ENCODE assay signal across 1 mouse cellular context in genomic region chr3:88454762-88455587, GRCm38 (mm10).
TF ChIP-seq lines count a peak whose summit lies in the region.

No protein-coding gene starts in this region.

TF ChIP-seq in MEL, 35 proteins besides CTCF, POLR2A, EP300 and RAD21 (continued from another document):
- TF ChIP-seq CHD1 (IDR thresholded peaks at IDR 0.05; ENCODE audit: low read depth, low read length), result no peak; the same call in 1 of the 2 replicates
- TF ChIP-seq MXI1 (IDR thresholded peaks at IDR 0.05; ENCODE audit: low read depth, low read length), result peak; percentile 61
- TF ChIP-seq TCF12 (IDR thresholded peaks at IDR 0.05; ENCODE audit: low read depth, low read length), result peak; percentile 54
- TF ChIP-seq E2F4 (IDR thresholded peaks at IDR 0.05; ENCODE audit: borderline replicate concordance, low read depth, low read length), result no peak
- TF ChIP-seq NELFE (IDR thresholded peaks at IDR 0.05; ENCODE audit: low read depth, low read length), result peak; percentile 67
- peak; percentile 67 for TF ChIP-seq HCFC1 (IDR thresholded peaks at IDR 0.05; ENCODE audit: low read depth, low read length)
- peak; percentile 79; the same call in 1 of the 2 replicates for TF ChIP-seq UBTF (IDR thresholded peaks at IDR 0.05; ENCODE audit: borderline replicate concordance, insufficient read depth, low read depth, low read length)
- peak; percentile 63 for TF ChIP-seq BHLHE40 (IDR thresholded peaks at IDR 0.05; ENCODE audit: borderline replicate concordance, low read depth, low read length)
- no peak for TF ChIP-seq USF1 (IDR thresholded peaks at IDR 0.05; ENCODE audit: low read depth, low read length)
- TF ChIP-seq ZNF384 (IDR thresholded peaks at IDR 0.05; ENCODE audit: low read depth, low read length), result no peak
- TF ChIP-seq ZKSCAN1 (IDR thresholded peaks at IDR 0.05; ENCODE audit: low read depth, low read length), result no peak
- TF ChIP-seq ZMIZ1 (IDR thresholded peaks at IDR 0.05; ENCODE audit: low read depth, low read length), result peak; percentile 69; the same call in 1 of the 2 replicates
- no peak for TF ChIP-seq USF2 (IDR thresholded peaks at IDR 0.05; ENCODE audit: borderline replicate concordance in 1 of 2, insufficient read depth in 1 of 2, low read depth in 1 of 2, low read length in 2 of 2)
- TF ChIP-seq JUND (IDR thresholded peaks at IDR 0.05; ENCODE audit: low read depth, low read length), result no peak
- no peak for TF ChIP-seq POLR2AphosphoS2 (IDR thresholded peaks at IDR 0.05; ENCODE audit: low read length)
- TF ChIP-seq KAT2A (conservative IDR thresholded peaks at IDR 0.05; ENCODE audit: low read depth, low read length), result no peak; the same call in 1 of the 2 replicates
- 0 out of 2 replicates have a peak, but pooled peaks have one; percentile 27 for TF ChIP-seq MYC (IDR thresholded peaks at IDR 0.05; ENCODE audit: low read depth, low read length)
- TF ChIP-seq ZC3H11A (IDR thresholded peaks at IDR 0.05; ENCODE audit: low read depth, low read length), result 0 out of 2 replicates have a peak, but pooled peaks have one; percentile 13
- TF ChIP-seq SIN3A (IDR thresholded peaks at IDR 0.05; ENCODE audit: low read length), result peak; percentile 85
- TF ChIP-seq MAX (IDR thresholded peaks at IDR 0.05; ENCODE audit: low read length), result peak; percentile 47; the same call in 1 of the 2 replicates
- TF ChIP-seq MAZ (IDR thresholded peaks at IDR 0.05; ENCODE audit: low read depth, low read length), result peak; percentile 96
